Mouse (Mus musculus) hindbrain, embryonic 11.5 days (tissue): ENCODE data around the gene Slc36a1. TPM values are rescaled to one million over a fixed set of nuclear protein-coding genes. Genes with fewer than 3 reads are reported as not detected.
A peak's percentile ranks its signal among the peaks of the same experiment; 100 is the strongest.

ENCODE experiments used
- ATAC-seq: fragments of 200-750 bp; cut with Nextera tagmentation; 2 replicates; pipeline ENCODE4 v1.8.0; 2017; ENCODE audit warnings: mild to moderate bottlenecking, moderate TSS enrichment, moderate library complexity; ENCODE audit not compliant: low FRiP score
- DNase-seq: peaks from one replicate; pipeline ENCODE4 v3.0.0-alpha.2; 2015; ENCODE audit warnings: low spot score
- H3K27ac ChIP-seq: fragments of 300-500 bp; sonication (generic); 2 replicates; pipeline ENCODE4 v1.5.1; 2014; ENCODE audit warnings: mild to moderate bottlenecking, low read depth, low read length
- H3K27me3 ChIP-seq: fragments of 300-500 bp; sonication (generic); 2 replicates; pipeline ENCODE4 v1.6.1; 2014; ENCODE audit warnings: mild to moderate bottlenecking, low read length, moderate library complexity, mixed read lengths; ENCODE audit not compliant: control insufficient read depth, insufficient read depth
- H3K36me3 ChIP-seq: fragments of 300-500 bp; sonication (generic); 2 replicates; pipeline ENCODE4 v1.6.1; 2014; ENCODE audit warnings: mild to moderate bottlenecking, low read length, moderate library complexity, mixed read lengths; ENCODE audit not compliant: control insufficient read depth, insufficient read depth
- H3K4me1 ChIP-seq: fragments of 300-500 bp; sonication (generic); replicated peaks from 2 replicates; pipeline ENCODE4 v1.6.1; 2014; ENCODE audit warnings: low read length, mixed read lengths; ENCODE audit not compliant: control insufficient read depth, insufficient read depth
- H3K4me2 ChIP-seq: fragments of 300-500 bp; sonication (generic); replicated peaks from 2 replicates; pipeline ENCODE4 v1.6.1; 2014; ENCODE audit warnings: mild to moderate bottlenecking, low read depth, low read length
- H3K4me3 ChIP-seq: fragments of 300-500 bp; sonication (generic); 2 replicates; pipeline ENCODE4 v1.5.1; 2014; ENCODE audit warnings: low read depth, low read length
- H3K9ac ChIP-seq: fragments of 300-500 bp; sonication (generic); 2 replicates; pipeline ENCODE4 v1.6.1; 2014; ENCODE audit warnings: low read depth, low read length
- H3K9me3 ChIP-seq: fragments of 300-500 bp; sonication (generic); 2 replicates; pipeline ENCODE4 v1.6.1; 2016; ENCODE audit warnings: low read length; ENCODE audit not compliant: control insufficient read depth
- WGBS: fragments of 180-500 bp; shearing (Covaris S2); extraction: QIAGEN DNeasy Blood & Tissue Kit; methylation state at CpG from one replicate; pipeline ENCODE4 v1.1.7; 2014; 5-methylcytosine and 5-hydroxymethylcytosine counted together
- polyA plus RNA-seq: library from polyadenylated mRNA; unstranded; fragments of >200 nt; fragmentation: Nextera tagmentation; extraction: Ambion mirVana; gene quantifications from 2 replicates; pipeline ENCODE4 v1.2.1, GENCODE M21; 2014

Slc36a1 gene
- polyA plus RNA-seq, 1 experiment from 2014 or later, result 3.2 TPM

GRCm38 (mm10) chr11:55234791-55235190, 30.6 kb downstream of the Slc36a1 start:
- DNase-seq (no peak), ATAC-seq (no peak)
- no peaks in the 10 kb centered on the region for H3K4me1 ChIP-seq
- no peak overlapping the region for H3K27ac ChIP-seq
- no peaks in the 10 kb centered on the region for H3K27me3 ChIP-seq
- H3K36me3 ChIP-seq, result no peaks in the 10 kb centered on the region
- no peak overlapping the region for H3K4me3 ChIP-seq
- H3K9ac ChIP-seq, result no peak overlapping the region
- no peak overlapping the region for H3K4me2 ChIP-seq
- 81% methylated on average over 4 of the region's 4 CpGs for WGBS
- no peaks in the 10 kb centered on the region for H3K9me3 ChIP-seq

- H3K4me3 ChIP-seq, result no peak overlapping the region
- 83% methylated on average over 1 of the region's 1 CpGs for WGBS
- H3K27me3 ChIP-seq, result no peaks in the 10 kb centered on the region
- no peaks in the 10 kb centered on the region for H3K4me1 ChIP-seq
- ATAC-seq, result no peak
- no peak overlapping the region for H3K4me2 ChIP-seq
- no peaks in the 10 kb centered on the region for H3K36me3 ChIP-seq
- DNase-seq, result no peak
- H3K9me3 ChIP-seq, result no peaks in the 10 kb centered on the region
- H3K9ac ChIP-seq, result no peak overlapping the region
- no peak overlapping the region for H3K27ac ChIP-seq
Measured at GRCm38 (mm10) chr11:55236815-55237214, 32.7 kb downstream of the Slc36a1 start.

DNA sequence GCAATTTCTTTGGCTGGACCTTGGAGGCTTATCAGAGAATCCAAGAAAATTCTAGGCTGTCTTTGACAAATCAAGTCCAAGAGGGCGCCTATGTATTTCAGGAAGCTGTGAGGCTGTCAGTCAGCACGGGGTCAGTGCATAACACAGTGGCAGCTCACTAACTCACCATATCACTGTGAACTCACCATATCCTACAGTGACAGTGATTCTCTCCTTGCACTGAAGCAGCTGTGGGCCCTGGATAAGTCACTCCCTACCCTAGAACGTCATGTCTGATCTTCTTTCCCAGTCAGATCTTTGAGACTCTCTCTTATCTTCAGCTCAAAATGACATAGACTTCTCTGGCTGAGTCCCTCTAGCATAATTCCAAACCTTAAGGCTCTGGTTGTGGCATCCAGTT, 35.3 kb downstream of the Slc36a1 start:
- Histone ChIP-seq H3K27ac (no peak overlapping the region), H3K9me3 (no peaks in the 10 kb centered on the region), H3K4me3 (no peak overlapping the region), H3K9ac (no peak overlapping the region), H3K4me1 (no peaks in the 10 kb centered on the region), H3K36me3 (no peaks in the 10 kb centered on the region), H3K27me3 (no peaks in the 10 kb centered on the region), H3K4me2 (no peak overlapping the region)
- DNase-seq (no peak), ATAC-seq (no peak)
- WGBS, result 75% methylated on average over 3 of the region's 3 CpGs

GRCm38 (mm10) chr11:55240556-55240955, 36.4 kb downstream of the Slc36a1 start:
- peak; percentile 69 for DNase-seq
- Histone ChIP-seq H3K27ac (no peak overlapping the region), H3K36me3 (no peaks in the 10 kb centered on the region), H3K27me3 (no peaks in the 10 kb centered on the region), H3K9ac (no peak overlapping the region), H3K4me1 (no peaks in the 10 kb centered on the region), H3K9me3 (no peaks in the 10 kb centered on the region), H3K4me3 (no peak overlapping the region), H3K4me2 (no peak overlapping the region)
- 74% methylated on average over 7 of the region's 7 CpGs for WGBS
- no peak for ATAC-seq

DNA sequence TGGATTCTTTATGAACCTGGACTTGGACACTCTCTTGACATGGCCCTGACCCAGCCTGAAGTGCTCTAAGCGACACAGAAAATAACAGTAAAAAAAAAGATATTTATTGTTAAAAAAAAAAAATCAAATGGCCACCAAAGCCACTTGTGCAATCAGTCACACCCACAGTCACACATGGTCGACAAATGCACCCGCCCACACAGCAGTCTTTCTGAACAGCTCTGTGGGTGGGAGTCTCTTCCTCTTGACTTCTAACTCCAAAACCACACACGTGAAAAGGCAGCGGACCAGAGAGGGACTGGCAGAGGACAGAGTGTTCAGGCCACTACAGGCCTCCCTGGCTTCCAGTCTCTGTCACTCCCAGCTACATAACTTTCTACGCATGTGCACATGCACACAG, 46.4 kb downstream of the Slc36a1 start:
- no peaks in the 10 kb centered on the region for H3K4me1 ChIP-seq

GRCm38 (mm10) chr11:55253391-55253790, 49.2 kb downstream of the Slc36a1 start:
- ATAC-seq (no peak), DNase-seq (no peak)
- Histone ChIP-seq H3K9me3 (no peaks in the 10 kb centered on the region), H3K4me1 (no peaks in the 10 kb centered on the region), H3K27me3 (no peaks in the 10 kb centered on the region), H3K4me2 (no peak overlapping the region), H3K36me3 (no peaks in the 10 kb centered on the region), H3K9ac (no peak overlapping the region), H3K27ac (no peak overlapping the region), H3K4me3 (no peak overlapping the region)
- WGBS, result 91% methylated on average over 9 of the region's 9 CpGs

More for the DNA sequence above, 46.4 kb downstream of the Slc36a1 start:
- H3K27ac ChIP-seq, result no peak overlapping the region
- no peaks in the 10 kb centered on the region for H3K9me3 ChIP-seq
- H3K36me3 ChIP-seq, result no peaks in the 10 kb centered on the region
- DNase-seq, result no peak
- no peak overlapping the region for H3K9ac ChIP-seq
- ATAC-seq, result no peak
- no peak overlapping the region for H3K4me2 ChIP-seq
- no peaks in the 10 kb centered on the region for H3K27me3 ChIP-seq
- no peak overlapping the region for H3K4me3 ChIP-seq
- whole genome bisulfite sequencing, result 79% methylated on average over 6 of the region's 6 CpGs

DNA sequence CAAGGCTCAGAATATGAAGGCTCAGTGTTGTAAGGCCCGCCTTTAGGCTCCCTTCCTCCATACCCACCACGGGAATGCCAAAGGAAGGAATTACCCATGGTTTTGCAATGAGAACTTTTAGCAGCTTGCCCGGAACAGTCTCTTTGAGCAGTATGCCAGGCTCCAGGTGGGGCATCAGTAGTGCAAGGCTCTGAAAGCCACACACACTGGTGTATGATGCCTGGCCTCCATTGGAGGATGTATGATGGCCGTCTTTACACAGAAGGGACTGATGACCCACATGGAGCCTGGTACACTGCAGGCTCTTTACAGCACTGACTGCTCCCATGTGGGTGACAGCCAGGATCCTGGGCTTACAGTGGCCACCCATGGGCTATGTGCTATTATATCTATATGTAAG, 57.0 kb downstream of the Slc36a1 start:
- no peaks in the 10 kb centered on the region for H3K4me1 ChIP-seq
- no peaks in the 10 kb centered on the region for H3K27me3 ChIP-seq
- DNase-seq, result no peak
- no peak for ATAC-seq
- no peak overlapping the region for H3K27ac ChIP-seq
- H3K4me2 ChIP-seq, result no peak overlapping the region
- H3K4me3 ChIP-seq, result no peak overlapping the region
- no peaks in the 10 kb centered on the region for H3K36me3 ChIP-seq
- H3K9ac ChIP-seq, result no peak overlapping the region
- H3K9me3 ChIP-seq, result no peaks in the 10 kb centered on the region
- 92% methylated on average over 4 of the region's 4 CpGs for WGBS

DNA sequence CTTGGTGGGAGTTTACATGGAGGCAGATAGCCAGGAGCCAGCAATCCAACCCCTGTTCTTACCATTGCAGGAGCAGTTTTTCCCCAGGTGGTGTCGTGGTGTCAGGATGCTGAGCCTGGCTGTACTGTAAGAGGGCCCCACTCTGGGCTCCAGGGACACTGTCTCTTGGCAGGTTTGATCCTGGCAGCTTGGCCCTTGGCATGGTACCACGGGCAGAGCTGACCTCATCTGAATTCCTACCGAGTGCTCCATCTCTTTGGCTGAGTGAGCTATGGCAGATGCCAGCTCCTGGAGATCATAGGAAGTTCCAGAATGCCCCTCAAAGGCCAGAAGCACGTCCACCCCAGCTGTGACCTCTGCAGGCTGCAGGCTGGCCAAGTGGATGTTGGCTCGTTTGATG, 57.9 kb downstream of the Slc36a1 start:
- Histone ChIP-seq H3K27ac (no peak overlapping the region), H3K9ac (no peak overlapping the region), H3K27me3 (no peaks in the 10 kb centered on the region), H3K4me1 (no peaks in the 10 kb centered on the region), H3K4me2 (no peak overlapping the region), H3K36me3 (no peaks in the 10 kb centered on the region), H3K9me3 (no peaks in the 10 kb centered on the region), H3K4me3 (no peak overlapping the region)
- DNase-seq (no peak), ATAC-seq (no peak)
- WGBS, result 75% methylated on average over 5 of the region's 5 CpGs

DNA sequence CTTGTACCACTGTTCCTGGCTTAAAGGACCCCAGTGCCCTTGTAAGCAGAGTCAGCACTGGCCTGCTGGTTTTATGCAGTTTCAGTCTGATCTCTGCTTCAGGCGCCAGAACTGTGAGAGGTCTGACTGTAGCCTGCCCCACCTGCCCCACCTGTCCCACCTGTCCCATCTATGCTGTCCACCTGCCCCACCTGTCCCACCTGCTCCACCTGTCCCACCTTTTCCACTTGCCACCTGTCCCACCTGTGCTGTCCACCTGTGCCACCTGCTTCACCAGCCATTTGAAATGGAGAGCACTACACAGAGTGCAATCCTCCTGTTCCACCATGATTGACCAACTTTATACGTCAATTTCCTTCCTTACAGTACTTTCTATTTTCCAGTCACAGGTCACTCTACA, 60.2 kb downstream of the Slc36a1 start:
- no peak overlapping the region for H3K4me3 ChIP-seq
- no peak for DNase-seq
- H3K9me3 ChIP-seq, result no peaks in the 10 kb centered on the region
- H3K4me1 ChIP-seq, result no peaks in the 10 kb centered on the region
- no peak overlapping the region for H3K27ac ChIP-seq
- H3K9ac ChIP-seq, result no peak overlapping the region
- no peaks in the 10 kb centered on the region for H3K27me3 ChIP-seq
- no peaks in the 10 kb centered on the region for H3K36me3 ChIP-seq
- no peak overlapping the region for H3K4me2 ChIP-seq
- no peak for ATAC-seq
- WGBS, result 82% methylated on average over 2 of the region's 2 CpGs
